Mouse (Mus musculus): ENCODE data around the gene Prmt7. TPM values are rescaled to one million over a fixed set of nuclear protein-coding genes. Genes with fewer than 3 reads are reported as not detected.

The Prmt7 gene
- 15.8 and 16.5 TPM in 2 replicates for polyA plus RNA-seq (2012; rRNA removed)

DNA sequence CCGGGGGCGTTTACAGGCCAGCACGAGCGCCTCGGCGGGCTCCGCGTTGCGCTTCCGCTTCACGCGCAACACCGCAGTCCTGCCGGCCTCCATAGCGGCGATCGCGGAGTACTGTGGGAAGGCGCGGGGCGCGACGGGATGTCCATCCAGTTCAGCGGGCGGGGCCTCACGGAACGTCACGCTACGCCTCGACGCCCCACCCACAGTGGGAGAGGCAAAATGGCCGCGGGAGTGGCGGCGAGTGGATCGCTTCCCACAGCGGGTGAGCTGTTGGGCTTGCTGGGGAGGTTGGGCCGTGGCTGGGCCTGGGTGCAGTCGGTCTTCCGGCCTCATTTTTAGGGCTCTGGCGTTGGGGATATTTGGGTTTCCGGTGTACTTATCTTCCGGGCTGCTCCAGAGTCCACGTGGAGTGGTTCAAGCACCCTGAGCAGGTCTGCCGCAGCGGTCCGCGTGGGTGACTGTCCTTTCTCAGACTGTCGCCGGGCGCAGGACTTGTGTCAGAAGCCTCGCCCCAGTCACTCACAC, at the start of gene Prmt7, which contains the start of gene Slc7a6os:
TSS of gene Prmt7 (plus strand) at position 116 of the 525 bp plus-strand sequence.
TSS of gene Slc7a6os (minus strand) at position 115 of the 525 bp plus-strand sequence.

DNA sequence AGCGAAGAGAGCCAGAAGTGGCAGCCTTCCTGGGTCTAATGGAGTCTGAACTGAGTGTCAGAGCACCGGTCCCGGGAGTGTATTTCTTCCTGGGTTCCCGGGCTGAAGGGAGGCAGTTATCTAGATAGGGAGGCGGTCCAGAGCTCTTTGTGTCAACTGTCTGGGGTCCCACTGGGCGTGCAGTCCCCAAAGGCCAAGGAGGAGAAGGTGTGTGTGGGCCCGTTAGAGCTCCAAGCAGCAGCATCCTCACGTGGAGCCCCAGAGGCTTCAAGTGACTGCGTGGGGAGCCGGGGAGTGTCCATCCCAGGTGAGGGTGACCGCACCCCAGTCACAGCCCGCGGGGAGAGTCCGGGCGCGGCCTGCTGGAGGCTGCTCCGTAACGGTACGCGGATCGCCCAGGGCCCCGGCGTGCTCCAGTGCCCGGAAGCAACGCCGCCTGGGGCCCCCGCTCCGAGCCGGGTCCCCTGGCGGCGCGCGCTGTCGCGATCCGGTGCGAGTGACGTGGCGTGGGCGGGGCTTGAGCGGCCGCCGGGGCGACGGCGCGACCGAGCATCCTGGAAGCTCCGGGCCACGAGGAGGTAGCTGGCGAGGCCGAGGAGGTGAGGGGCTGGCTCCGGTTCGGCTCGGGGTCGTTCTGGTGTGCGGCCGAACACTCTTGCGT, 42.2 kb upstream of the Prmt7 start, which contains the start of gene Slc7a6:
TSS of gene Slc7a6 (plus strand) at position 502 of the 661 bp plus-strand sequence.

Other genes with a start within 250 kb of the Prmt7 start
- 21.3 and 30.2 TPM in 2 replicates for gene Slc12a4, start 244.8 kb upstream of the Prmt7 start, polyA plus RNA-seq (2012; rRNA removed)
- 0.10 and 0.12 TPM in 2 replicates for gene Dpep3, start 231.5 kb upstream of the Prmt7 start, polyA plus RNA-seq (2012; rRNA removed)
- 5.5 TPM in 2 replicates for gene Dus2, start 219.6 kb upstream of the Prmt7 start, polyA plus RNA-seq (2012; rRNA removed)
- gene Dpep2nb, start 205.0 kb upstream of the Prmt7 start, polyA plus RNA-seq (2012; rRNA removed): not detected in 2 replicates
- 8.0 and 8.7 TPM in 2 replicates for gene Ddx28, start 199.1 kb upstream of the Prmt7 start, polyA plus RNA-seq (2012; rRNA removed)
- gene Nfatc3, start 152.1 kb upstream of the Prmt7 start, polyA plus RNA-seq (2012; rRNA removed): 12.8 and 15.7 TPM in 2 replicates
- gene Esrp2, start 74.0 kb upstream of the Prmt7 start, polyA plus RNA-seq (2012; rRNA removed): 68.5 and 68.7 TPM in 2 replicates
- 9.7 and 10.5 TPM in 2 replicates for gene Pla2g15, start 60.5 kb upstream of the Prmt7 start, polyA plus RNA-seq (2012; rRNA removed)
- gene Slc7a6, start 42.1 kb upstream of the Prmt7 start, polyA plus RNA-seq (2012; rRNA removed): 11.6 and 11.8 TPM in 2 replicates
- gene Slc7a6os, start within 50 bp of the Prmt7 start, polyA plus RNA-seq (2012; rRNA removed): 17.6 and 19.1 TPM in 2 replicates
- 88.1 and 97.5 TPM in 2 replicates for gene Smpd3, start 127.1 kb downstream of the Prmt7 start, polyA plus RNA-seq (2012; rRNA removed)
- 1.5 and 1.6 TPM in 2 replicates for gene Zfp90, start 204.4 kb downstream of the Prmt7 start, polyA plus RNA-seq (2012; rRNA removed)